Mouse (Mus musculus): ENCODE results near the gene 4930444G20Rik.
A peak's percentile ranks its signal among the peaks of the same experiment; 100 is the strongest.
"Not testable (repeated sequence)": the region's sequence is repeated elsewhere in the genome, so short reads cannot be mapped to it uniquely, and the experiment has no call there.

The 4930444G20Rik gene

GRCm38 (mm10) chr10:22067979-22068378, at the start of gene 4930444G20Rik:
Gene 4930444G20Rik, minus strand, starts transcription at chr10:22068079.
- DNase-seq (ENCODE audit: low spot score in 2 of 2): not testable (repeated sequence)

GRCm38 (mm10) chr10:22074531-22074930, 6.7 kb upstream of the 4930444G20Rik start:
- no peak for DNase-seq (ENCODE audit: low spot score in 2 of 2)

- DNase-seq (ENCODE audit: low spot score in 2 of 2): no peak
Observed at GRCm38 (mm10) chr10:22072739-22073138, 4.9 kb upstream of the 4930444G20Rik start.

- DNase-seq (ENCODE audit: low spot score in 2 of 2): no peak
Observed at GRCm38 (mm10) chr10:22070576-22070975, 2.7 kb upstream of the 4930444G20Rik start.

- no peak for DNase-seq (ENCODE audit: low spot score in 2 of 2)
Observed at GRCm38 (mm10) chr10:22070168-22070567, 2.3 kb upstream of the 4930444G20Rik start.

GRCm38 (mm10) chr10:22059415-22059814, 8.5 kb downstream of the 4930444G20Rik start:
- no peak for DNase-seq (ENCODE audit: low spot score in 2 of 2)

GRCm38 (mm10) chr10:22059026-22059325, 8.9 kb downstream of the 4930444G20Rik start:
- no peak for DNase-seq (ENCODE audit: low spot score in 2 of 2)

GRCm38 (mm10) chr10:22058218-22059025, 9.5 kb downstream of the 4930444G20Rik start:
- peak; percentile 94 to 96 for DNase-seq (ENCODE audit: low spot score in 2 of 2)

- no peak for DNase-seq (ENCODE audit: low spot score in 2 of 2)
Observed at GRCm38 (mm10) chr10:22055308-22055707, 12.6 kb downstream of the 4930444G20Rik start.

- peak; percentile 18 to 33 for DNase-seq (ENCODE audit: low spot score in 2 of 2)
Observed at GRCm38 (mm10) chr10:22036256-22036655, 31.6 kb downstream of the 4930444G20Rik start.

- peak in 1 of 2 experiments; percentile 24 for DNase-seq (ENCODE audit: low spot score in 2 of 2)
Observed at GRCm38 (mm10) chr10:22034303-22034702, 33.6 kb downstream of the 4930444G20Rik start.

- no peak for DNase-seq (ENCODE audit: low spot score in 2 of 2)
Observed at GRCm38 (mm10) chr10:22018618-22019017, 49.3 kb downstream of the 4930444G20Rik start.

GRCm38 (mm10) chr10:22017469-22018159, 50.3 kb downstream of the 4930444G20Rik start:
- DNase-seq (ENCODE audit: low spot score in 2 of 2): no peak
